Mouse (Mus musculus): ENCODE measurements around the gene Kif3b.

DNA sequence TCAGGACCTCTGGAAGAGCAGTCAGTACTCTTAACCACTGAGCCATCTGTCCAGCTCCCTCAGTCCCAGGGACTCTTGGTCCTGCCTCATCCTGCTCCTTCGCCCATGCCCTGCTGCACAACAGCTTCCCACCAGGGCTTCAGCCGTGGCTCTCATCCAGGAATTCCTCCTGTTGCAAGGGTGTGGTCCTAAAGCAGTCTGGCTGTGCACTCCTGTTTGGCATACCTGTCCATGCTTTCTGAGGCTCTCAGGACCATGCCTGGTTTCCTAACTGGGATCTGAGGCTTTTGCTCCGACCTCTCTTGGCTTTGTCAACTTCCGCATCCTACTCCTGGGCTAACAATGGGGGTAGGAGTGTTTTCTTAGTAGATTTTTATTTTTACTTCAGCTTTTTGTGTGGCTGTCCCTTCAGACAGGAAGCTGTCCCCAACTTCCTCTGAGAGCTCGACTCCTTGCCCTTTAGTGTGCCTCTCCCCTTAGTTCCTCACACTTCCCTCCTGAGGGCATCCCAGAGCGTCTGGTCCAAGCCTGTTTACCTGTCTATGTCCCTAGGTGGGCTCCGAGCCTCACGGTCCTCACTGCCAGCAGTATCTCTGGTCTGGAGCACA, 27.9 kb downstream of the Kif3b start:
- TF ChIP-seq CTCF (IDR thresholded peaks at IDR 0.05; ENCODE audit: low read depth) (no peak), EP300 (optimal IDR thresholded peaks at IDR 0.05) (no peak)

All from stomach, postnatal 0 days (tissue).